Mouse (Mus musculus): ENCODE data around the gene Als2cl. TPM values are rescaled to one million over a fixed set of nuclear protein-coding genes. Genes with fewer than 3 reads are reported as not detected.

Gene Als2cl
- polyA plus RNA-seq, 1 experiment from 2014 or later = 7.9 TPM

DNA sequence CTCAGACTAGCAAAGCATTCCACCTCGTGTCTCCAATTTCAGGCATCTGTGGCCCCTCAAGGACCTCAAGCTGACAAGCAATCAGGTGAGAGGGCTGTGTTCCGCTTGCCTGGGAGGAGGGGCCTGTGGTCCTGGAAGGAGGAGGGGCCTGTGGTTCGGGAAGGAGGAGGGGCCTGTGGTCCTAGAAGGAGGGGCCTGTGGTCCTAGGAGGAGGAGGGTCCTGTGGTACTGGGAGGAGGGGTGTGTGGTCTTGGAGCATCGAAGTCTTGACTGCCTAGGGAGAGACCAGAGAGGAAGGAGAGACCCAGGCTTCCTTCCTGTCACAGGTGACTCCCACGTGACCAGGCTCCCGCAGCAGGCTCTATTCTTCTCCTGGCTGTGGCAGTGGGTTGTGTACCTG, 16.9 kb downstream of the Als2cl start:
- H3K27me3 ChIP-seq = no peaks in the 10 kb centered on the region
- no peaks in the 10 kb centered on the region for H3K9me3 ChIP-seq (replicated peaks)
- H3K27ac ChIP-seq (replicated peaks) = no peak overlapping the region
- H3K36me3 ChIP-seq = 0 out of 2 replicates have a peak, but pooled peaks cover 4% of the 10 kb centered on the region
- H3K9ac ChIP-seq = no peak overlapping the region
- H3K4me2 ChIP-seq (replicated peaks) = no peak overlapping the region
- WGBS = 11% methylated on average over 6 of the region's 6 CpGs
- H3K4me1 ChIP-seq = peaks cover 7% of the 10 kb centered on the region; the same call in 1 of the 2 replicates
- ATAC-seq (ENCODE audit: insufficient number of reproducible peaks, low FRiP score, low TSS enrichment, low read depth) = no peak
- H3K4me3 ChIP-seq (replicated peaks) = no peak overlapping the region

DNA sequence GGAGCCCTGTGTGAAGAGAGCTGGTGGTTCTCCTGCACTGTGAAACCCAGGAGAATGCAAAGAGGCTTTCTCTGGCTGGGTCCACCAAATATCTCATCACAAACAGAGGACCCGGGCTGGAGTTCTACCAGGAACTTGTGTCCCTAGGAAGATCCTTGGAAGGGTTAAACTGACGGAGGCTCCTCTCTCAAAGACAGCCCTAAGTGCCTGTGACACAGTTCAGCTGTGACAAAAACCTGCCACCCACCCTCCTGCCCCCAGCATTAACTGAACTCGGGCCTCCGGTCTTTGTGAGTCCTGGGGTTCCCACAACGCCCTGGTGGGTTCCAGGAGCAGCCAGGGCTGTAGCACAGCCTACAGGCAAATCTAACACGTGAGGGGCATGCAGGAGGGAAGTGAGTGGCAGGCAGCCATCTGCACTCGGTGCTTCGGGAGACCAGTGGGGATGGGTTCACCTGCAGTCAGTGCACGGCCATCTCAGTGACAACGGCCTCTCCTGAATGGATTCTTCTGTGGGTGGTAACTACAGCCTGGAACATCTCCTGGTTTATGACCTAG, 19.9 kb downstream of the Als2cl start:
- no peak overlapping the region for H3K9ac ChIP-seq
- H3K4me2 ChIP-seq (replicated peaks) = no peak overlapping the region
- H3K27ac ChIP-seq (replicated peaks) = no peak overlapping the region
- peaks cover 7% of the 10 kb centered on the region; the same call in 1 of the 2 replicates for H3K4me1 ChIP-seq
- no peak overlapping the region for H3K4me3 ChIP-seq (replicated peaks)
- H3K9me3 ChIP-seq (replicated peaks) = no peaks in the 10 kb centered on the region
- no peaks in the 10 kb centered on the region for H3K36me3 ChIP-seq
- ATAC-seq (ENCODE audit: insufficient number of reproducible peaks, low FRiP score, low TSS enrichment, low read depth) = no peak
- H3K27me3 ChIP-seq = no peaks in the 10 kb centered on the region
- WGBS = 52% methylated on average over 10 of the region's 10 CpGs

DNA sequence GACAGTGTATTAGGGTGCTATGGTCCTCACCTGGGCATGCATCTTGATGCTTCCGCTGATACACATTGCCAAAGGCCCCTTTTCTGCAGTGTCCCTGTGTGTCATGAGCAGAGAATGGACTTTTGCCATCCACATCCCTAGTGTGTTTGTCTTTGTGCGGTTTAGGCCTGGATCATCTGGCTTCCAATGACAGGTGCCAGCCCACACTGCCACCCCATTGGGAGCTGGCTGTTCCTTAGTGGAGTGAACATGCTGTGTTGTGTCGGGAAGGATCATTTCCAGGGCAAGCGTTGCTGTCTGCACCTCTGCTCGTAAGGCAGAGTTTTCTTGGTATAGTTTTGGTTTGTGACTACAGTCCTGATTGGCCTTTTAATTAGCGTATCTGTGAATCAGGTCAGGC, 21.5 kb downstream of the Als2cl start:
- H3K4me3 ChIP-seq (replicated peaks) = no peak overlapping the region
- peaks cover 5% of the 10 kb centered on the region; the same call in 1 of the 2 replicates for H3K4me1 ChIP-seq
- H3K27me3 ChIP-seq = no peaks in the 10 kb centered on the region
- 77% methylated on average over 6 of the region's 6 CpGs for WGBS
- no peaks in the 10 kb centered on the region for H3K36me3 ChIP-seq
- H3K9me3 ChIP-seq (replicated peaks) = no peaks in the 10 kb centered on the region
- H3K27ac ChIP-seq (replicated peaks) = no peak overlapping the region
- H3K9ac ChIP-seq = no peak overlapping the region
- ATAC-seq (ENCODE audit: insufficient number of reproducible peaks, low FRiP score, low TSS enrichment, low read depth) = no peak
- H3K4me2 ChIP-seq (replicated peaks) = no peak overlapping the region

DNA sequence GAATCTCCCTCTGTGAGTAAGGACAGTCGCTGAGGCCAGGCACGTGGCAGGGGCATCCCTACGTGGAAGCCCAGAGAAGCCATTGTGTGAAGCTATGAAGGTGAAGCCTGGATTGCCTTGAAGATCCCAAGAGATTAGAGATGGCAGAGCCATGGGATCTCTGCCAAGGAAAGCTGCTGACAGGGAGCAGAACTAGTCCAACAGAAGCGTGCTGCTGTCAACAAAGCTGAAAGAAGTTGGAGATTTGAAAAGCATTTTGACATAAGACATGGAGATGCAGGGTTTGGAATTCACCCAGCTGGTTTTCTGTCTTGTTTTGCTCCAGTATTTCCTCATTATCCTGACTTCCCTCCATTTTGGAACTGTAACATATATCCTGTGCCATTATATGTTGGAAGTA, 22.6 kb downstream of the Als2cl start:
- no peak overlapping the region for H3K4me3 ChIP-seq (replicated peaks)
- ATAC-seq (ENCODE audit: insufficient number of reproducible peaks, low FRiP score, low TSS enrichment, low read depth) = no peak
- no peaks in the 10 kb centered on the region for H3K4me1 ChIP-seq
- WGBS = 61% methylated on average over 4 of the region's 4 CpGs
- H3K27ac ChIP-seq (replicated peaks) = no peak overlapping the region
- H3K9me3 ChIP-seq (replicated peaks) = no peaks in the 10 kb centered on the region
- H3K27me3 ChIP-seq = no peaks in the 10 kb centered on the region
- no peak overlapping the region for H3K4me2 ChIP-seq (replicated peaks)
- H3K36me3 ChIP-seq = no peaks in the 10 kb centered on the region
- no peak overlapping the region for H3K9ac ChIP-seq

DNA sequence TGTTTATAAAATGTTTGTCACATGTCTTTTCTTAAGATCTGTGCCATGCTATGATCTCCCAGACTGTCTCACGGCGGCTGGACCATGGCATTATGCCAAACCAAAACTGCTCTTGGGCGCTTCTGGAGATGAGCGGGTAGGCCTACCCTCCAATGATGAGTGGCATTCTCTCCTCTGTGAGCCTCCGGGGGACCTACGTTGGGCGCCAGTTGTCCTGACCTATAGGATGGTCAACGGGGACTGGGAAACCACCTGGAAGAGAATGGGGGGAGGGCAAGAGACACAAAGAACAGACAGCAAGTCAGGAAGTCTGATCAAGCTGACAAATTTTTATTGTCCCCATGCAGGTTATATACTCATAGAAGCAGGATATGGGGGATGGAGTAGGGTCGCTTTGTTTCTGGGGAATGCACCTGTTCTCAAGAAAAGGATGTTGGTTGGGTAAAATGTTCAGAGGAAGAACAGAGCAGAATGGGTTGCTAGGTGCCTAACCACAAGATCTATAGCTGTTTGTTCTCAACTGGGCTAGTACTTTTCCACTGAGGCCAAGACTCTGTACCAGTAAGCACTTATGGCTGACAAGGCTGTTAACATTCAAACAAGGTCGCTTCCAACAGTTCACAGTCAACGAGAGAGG, 27.6 kb downstream of the Als2cl start:
- Histone ChIP-seq H3K9ac (no peak overlapping the region), H3K9me3 (replicated peaks) (no peaks in the 10 kb centered on the region), H3K27ac (replicated peaks) (no peak overlapping the region), H3K4me3 (replicated peaks) (no peak overlapping the region), H3K4me2 (replicated peaks) (no peak overlapping the region), H3K36me3 (no peaks in the 10 kb centered on the region), H3K27me3 (no peaks in the 10 kb centered on the region), H3K4me1 (0 out of 2 replicates have a peak, but pooled peaks cover 4% of the 10 kb centered on the region)
- ATAC-seq (ENCODE audit: insufficient number of reproducible peaks, low FRiP score, low TSS enrichment, low read depth) = no peak
- 88% methylated on average over 11 of the region's 11 CpGs for whole genome bisulfite sequencing

DNA sequence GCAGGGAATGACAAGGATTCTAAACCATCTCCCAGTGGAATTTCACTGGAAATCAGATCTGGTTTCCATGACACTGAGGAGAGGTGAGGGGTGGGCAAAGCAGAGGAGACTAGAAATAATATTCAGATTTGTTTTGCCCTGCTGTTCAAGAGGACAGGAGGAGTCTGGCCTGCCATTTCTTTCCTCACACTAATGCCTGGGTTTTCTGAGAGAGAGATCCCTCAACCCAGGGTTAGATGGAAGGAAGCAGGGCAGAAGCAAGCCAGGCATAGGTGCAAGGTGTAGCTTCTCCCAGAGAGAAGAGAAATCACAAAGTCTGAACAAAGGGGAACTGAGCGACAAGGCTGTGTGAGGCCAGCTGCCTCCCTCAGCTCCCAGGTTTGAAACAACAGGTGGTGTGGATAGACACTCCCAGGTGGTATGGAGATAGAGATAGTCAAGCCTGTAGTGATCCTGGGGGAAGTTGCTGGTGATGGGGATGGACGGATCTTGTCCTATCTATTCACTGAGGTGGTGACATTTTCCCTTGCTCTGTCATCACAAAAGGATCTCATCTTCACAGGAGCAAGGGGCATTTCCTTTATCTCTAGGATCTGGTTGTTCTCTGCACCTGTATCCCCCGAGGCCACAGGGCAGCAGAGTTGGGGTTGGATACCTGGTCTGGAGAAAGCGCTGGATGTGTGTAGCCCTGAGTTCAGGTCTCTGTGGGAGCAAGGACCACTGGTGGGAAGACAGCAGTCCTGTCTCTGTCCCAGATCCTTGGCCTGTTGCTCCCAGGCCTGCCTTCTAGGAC, 28.4 kb downstream of the Als2cl start:
- Histone ChIP-seq H3K4me3 (replicated peaks) (no peak overlapping the region), H3K27me3 (no peaks in the 10 kb centered on the region), H3K9me3 (replicated peaks) (no peaks in the 10 kb centered on the region), H3K4me2 (replicated peaks) (no peak overlapping the region), H3K4me1 (0 out of 2 replicates have a peak, but pooled peaks cover 4% of the 10 kb centered on the region), H3K27ac (replicated peaks) (no peak overlapping the region), H3K36me3 (no peaks in the 10 kb centered on the region), H3K9ac (no peak overlapping the region)
- ATAC-seq (ENCODE audit: insufficient number of reproducible peaks, low FRiP score, low TSS enrichment, low read depth) = no peak
- WGBS = 77% methylated on average over 4 of the region's 4 CpGs

DNA sequence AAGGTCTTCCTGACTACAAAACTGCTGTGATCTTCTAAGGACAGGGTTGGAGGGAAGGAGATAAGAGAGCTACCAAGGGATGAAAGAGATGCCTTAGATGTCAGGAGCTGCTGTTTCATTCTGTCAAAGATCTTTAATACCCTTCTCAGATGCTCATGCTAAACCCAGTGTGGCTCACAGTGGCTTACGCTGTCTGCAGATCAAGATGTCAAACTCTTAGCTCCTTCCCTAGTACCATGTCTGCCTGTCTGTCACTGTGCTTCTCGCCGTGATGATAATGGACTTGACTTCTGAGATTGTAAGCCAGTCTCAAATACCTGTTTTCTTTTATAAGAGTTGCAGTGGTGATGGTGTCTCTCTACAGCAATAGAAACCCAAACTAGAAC, 29.0 kb downstream of the Als2cl start:
- H3K9ac ChIP-seq = no peak overlapping the region

DNA sequence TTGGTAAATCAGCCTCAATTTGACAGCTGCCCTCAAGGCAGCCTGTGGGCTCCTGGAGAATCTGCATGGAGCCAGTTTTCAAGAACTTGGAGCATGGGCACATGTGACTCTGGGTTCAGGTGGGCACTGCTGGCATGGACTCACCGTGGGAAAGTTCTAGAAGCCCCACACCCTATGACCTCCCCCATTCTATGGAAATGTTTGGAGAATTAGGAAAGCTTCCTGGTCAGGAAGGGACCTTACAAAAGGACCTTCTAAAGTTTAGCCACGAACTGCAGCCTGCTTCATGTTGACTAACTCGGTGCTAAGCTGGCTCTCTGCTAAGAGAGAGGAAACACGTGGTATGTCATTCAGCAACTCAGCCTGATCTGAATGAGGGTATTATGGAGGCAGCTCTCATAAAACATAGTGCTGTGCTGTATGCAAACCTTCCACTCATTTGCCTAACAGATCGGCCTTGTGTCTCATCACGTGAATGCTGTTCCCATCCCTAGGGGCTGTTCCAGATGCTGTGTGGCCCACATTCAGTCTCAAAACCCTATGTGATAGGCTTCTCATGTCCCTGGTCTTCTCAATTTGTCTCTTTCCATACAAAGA, 29.8 kb downstream of the Als2cl start:
- Histone ChIP-seq H3K4me1 (0 out of 2 replicates have a peak, but pooled peaks cover 4% of the 10 kb centered on the region), H3K9ac (no peak overlapping the region), H3K27ac (replicated peaks) (no peak overlapping the region), H3K4me3 (replicated peaks) (no peak overlapping the region), H3K4me2 (replicated peaks) (no peak overlapping the region), H3K36me3 (no peaks in the 10 kb centered on the region), H3K27me3 (no peaks in the 10 kb centered on the region), H3K9me3 (replicated peaks) (no peaks in the 10 kb centered on the region)
- no peak for ATAC-seq (ENCODE audit: insufficient number of reproducible peaks, low FRiP score, low TSS enrichment, low read depth)
- WGBS = 61% methylated on average over 6 of the region's 6 CpGs

More for the DNA sequence above, 29.0 kb downstream of the Als2cl start:
- H3K4me2 ChIP-seq (replicated peaks) = no peak overlapping the region
- no peaks in the 10 kb centered on the region for H3K9me3 ChIP-seq (replicated peaks)
- 0 out of 2 replicates have a peak, but pooled peaks cover 4% of the 10 kb centered on the region for H3K4me1 ChIP-seq
- no peaks in the 10 kb centered on the region for H3K27me3 ChIP-seq
- WGBS = 90% methylated on average over 3 of the region's 3 CpGs
- no peak for ATAC-seq (ENCODE audit: insufficient number of reproducible peaks, low FRiP score, low TSS enrichment, low read depth)
- H3K36me3 ChIP-seq = no peaks in the 10 kb centered on the region
- H3K4me3 ChIP-seq (replicated peaks) = no peak overlapping the region
- no peak overlapping the region for H3K27ac ChIP-seq (replicated peaks)

DNA sequence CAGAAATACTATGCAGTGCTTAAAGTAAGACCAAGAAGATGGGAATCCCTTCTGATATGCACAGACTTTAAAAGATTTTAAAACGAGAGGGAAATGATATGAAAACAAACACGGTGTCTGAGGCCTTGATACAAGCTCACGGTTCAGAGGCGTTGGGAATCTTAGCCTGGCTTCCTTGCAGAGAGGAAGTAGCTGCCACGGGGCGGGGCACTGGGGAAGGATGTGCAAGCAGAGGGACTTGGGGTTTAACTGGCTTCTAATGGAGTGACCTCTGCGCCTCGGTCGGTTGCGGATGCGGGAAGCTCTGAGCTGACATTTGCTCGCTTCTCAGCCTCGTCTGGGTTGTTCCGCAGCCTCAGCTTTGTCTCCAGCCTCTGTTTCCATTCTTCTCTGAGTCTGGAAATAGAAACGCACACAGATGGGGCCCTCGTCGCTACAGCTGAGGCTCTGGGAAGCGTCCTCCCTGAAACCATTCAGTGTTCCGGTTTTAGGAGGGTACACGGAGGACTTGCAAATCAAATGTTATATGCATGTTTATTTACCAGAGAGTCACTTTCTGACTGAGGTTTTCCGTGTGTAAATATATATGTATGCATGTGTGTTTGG, 35.1 kb downstream of the Als2cl start:
- 57% methylated on average over 21 of the region's 21 CpGs for WGBS
- no peaks in the 10 kb centered on the region for H3K27me3 ChIP-seq
- no peak for ATAC-seq (ENCODE audit: insufficient number of reproducible peaks, low FRiP score, low TSS enrichment, low read depth)

DNA sequence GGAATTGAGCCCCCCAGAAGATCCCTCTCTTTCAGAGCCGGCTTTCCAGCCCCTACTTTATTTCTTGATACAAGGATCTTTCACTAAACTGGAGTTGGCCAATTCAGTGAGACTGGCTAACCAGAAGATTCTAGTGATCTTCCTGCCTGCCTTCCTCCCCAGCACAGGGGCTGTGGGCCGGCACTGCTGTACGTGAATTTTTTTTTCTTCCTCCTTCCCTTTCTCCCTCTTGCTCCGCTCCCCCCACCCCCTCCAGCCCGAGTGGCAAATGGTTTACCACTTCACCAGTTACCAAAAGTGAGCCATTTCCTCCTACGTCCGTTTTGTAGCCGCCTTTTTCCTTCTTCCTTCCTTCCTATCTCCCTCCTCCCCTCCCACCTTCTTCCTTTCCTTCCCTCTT, 35.8 kb downstream of the Als2cl start:
- Histone ChIP-seq H3K4me2 (replicated peaks) (no peak overlapping the region), H3K9me3 (replicated peaks) (no peaks in the 10 kb centered on the region), H3K27ac (replicated peaks) (peak overlapping the region; percentile 22; the same call in 1 of the 2 replicates), H3K4me3 (replicated peaks) (no peak overlapping the region), H3K9ac (no peak overlapping the region), H3K36me3 (no peaks in the 10 kb centered on the region), H3K4me1 (peaks cover 26% of the 10 kb centered on the region), H3K27me3 (no peaks in the 10 kb centered on the region)
- 56% methylated on average over 8 of the region's 8 CpGs for WGBS
- ATAC-seq (ENCODE audit: insufficient number of reproducible peaks, low FRiP score, low TSS enrichment, low read depth) = no peak

More for the DNA sequence above, 35.1 kb downstream of the Als2cl start:
- Histone ChIP-seq H3K4me3 (replicated peaks) (no peak overlapping the region), H3K9me3 (replicated peaks) (no peaks in the 10 kb centered on the region), H3K4me2 (replicated peaks) (no peak overlapping the region), H3K9ac (no peak overlapping the region), H3K36me3 (no peaks in the 10 kb centered on the region), H3K27ac (replicated peaks) (no peak overlapping the region), H3K4me1 (peaks cover 26% of the 10 kb centered on the region)

DNA sequence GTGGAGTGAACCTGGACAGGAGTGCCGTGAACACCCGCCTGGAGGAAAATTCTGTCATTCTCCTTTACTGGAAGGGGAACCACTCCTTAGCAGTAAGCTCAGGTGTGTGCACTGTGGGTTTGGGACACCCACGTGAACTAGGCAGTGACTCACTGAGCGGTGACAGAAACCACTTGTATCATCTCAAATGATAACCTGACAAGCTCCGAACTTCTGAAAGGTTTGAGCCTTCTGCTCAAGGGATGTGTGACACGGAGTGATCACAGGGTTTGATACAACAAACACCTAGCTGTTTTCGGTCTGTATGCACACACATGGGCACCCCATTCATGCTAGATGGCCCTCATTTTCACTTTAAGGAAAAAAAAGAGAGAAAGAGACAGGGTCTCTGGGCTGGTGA, 37.1 kb downstream of the Als2cl start, which contains the start of gene Fam240a:
TSS of gene Fam240a (minus strand) at position 76 of the 400 bp plus-strand sequence.
- H3K27ac ChIP-seq (replicated peaks) = no peak within 1 kb of the TSS; the same call in 1 of the 2 replicates
- 79% methylated on average over 7 of the region's 7 CpGs for WGBS
- H3K9ac ChIP-seq = no peak within 1 kb of the TSS
- H3K4me2 ChIP-seq (replicated peaks) = no peak within 1 kb of the TSS
- ATAC-seq (ENCODE audit: insufficient number of reproducible peaks, low FRiP score, low TSS enrichment, low read depth) = no peak
- peaks cover 27% of the 10 kb centered on the region for H3K4me1 ChIP-seq
- no peak within 1 kb of the TSS for H3K4me3 ChIP-seq (replicated peaks)
- H3K9me3 ChIP-seq (replicated peaks) = no peaks in the 10 kb centered on the region
- no peaks in the 10 kb centered on the region for H3K36me3 ChIP-seq
- H3K27me3 ChIP-seq = no peaks in the 10 kb centered on the region

Data from embryonic facial prominence, embryonic 15.5 days (tissue).